Mouse (Mus musculus) midbrain, embryonic 11.5 days (tissue): ENCODE measurements at regions not wholly inside any gene's neighbourhood (a gene's known extent, or its start where the extent isn't known, plus 50 kb on each side); places are given as distances from the start of the nearest gene placed in this dataset.

Experiments used
- ATAC-seq: fragments of 200-750 bp; cut with Nextera tagmentation; 2 replicates; pipeline ENCODE4 v1.8.0; 2017; ENCODE audit warnings: moderate TSS enrichment, moderate library complexity; ENCODE audit not compliant: low FRiP score
- DNase-seq: peaks from one replicate; pipeline ENCODE4 v3.0.0; 2015; ENCODE audit warnings: low spot score; ENCODE audit errors: missing footprints
- H3K27ac ChIP-seq: fragments of 300-500 bp; sonication (generic); 2 replicates; pipeline ENCODE4 v1.5.1; 2014; ENCODE audit warnings: low read depth, low read length
- H3K27me3 ChIP-seq: fragments of 300-500 bp; sonication (generic); 2 replicates; pipeline ENCODE4 v1.6.1; 2014; ENCODE audit warnings: mild to moderate bottlenecking, low read length, moderate library complexity, mixed read lengths; ENCODE audit not compliant: control insufficient read depth, insufficient read depth
- H3K36me3 ChIP-seq: fragments of 300-500 bp; sonication (generic); 2 replicates; pipeline ENCODE4 v1.6.1; 2014; ENCODE audit warnings: mild to moderate bottlenecking, low read length, moderate library complexity, mixed read lengths; ENCODE audit not compliant: control insufficient read depth, insufficient read depth
- H3K4me1 ChIP-seq: fragments of 300-500 bp; sonication (generic); 2 replicates; pipeline ENCODE4 v1.6.1; 2014; ENCODE audit warnings: low read length; ENCODE audit not compliant: control insufficient read depth, insufficient read depth
- H3K4me2 ChIP-seq: fragments of 300-500 bp; sonication (generic); 2 replicates; pipeline ENCODE4 v1.6.1; 2014; ENCODE audit warnings: mild to moderate bottlenecking, moderate library complexity
- H3K4me3 ChIP-seq: fragments of 300-500 bp; sonication (generic); 2 replicates; pipeline ENCODE4 v1.5.1; 2014; ENCODE audit warnings: low read depth, low read length
- H3K9ac ChIP-seq: fragments of 300-500 bp; sonication (generic); 2 replicates; pipeline ENCODE4 v1.6.1; 2014; ENCODE audit warnings: low read length
- H3K9me3 ChIP-seq: fragments of 300-500 bp; sonication (generic); 2 replicates; pipeline ENCODE4 v1.6.1; 2016; ENCODE audit warnings: low read length; ENCODE audit not compliant: control insufficient read depth
- WGBS: fragments of 180-500 bp; shearing (Covaris S2); extraction: QIAGEN DNeasy Blood & Tissue Kit; methylation state at CpG from one replicate; pipeline ENCODE4 v1.1.7; 2014; 5-methylcytosine and 5-hydroxymethylcytosine counted together

GRCm38 (mm10) chr8:113977072-113977471, 128.5 kb upstream of the Adamts18 start:
- Histone ChIP-seq H3K27me3 (no peaks in the 10 kb centered on the region), H3K4me3 (no peak overlapping the region), H3K36me3 (no peaks in the 10 kb centered on the region), H3K9me3 (no peaks in the 10 kb centered on the region), H3K27ac (no peak overlapping the region), H3K9ac (no peak overlapping the region), H3K4me2 (no peak overlapping the region), H3K4me1 (no peaks in the 10 kb centered on the region)
- DNase-seq: no peak
- ATAC-seq: no peak
- WGBS: 62% methylated on average over 4 of the region's 4 CpGs

- WGBS: 68% methylated on average over 9 of the region's 9 CpGs
- Histone ChIP-seq H3K4me3 (no peak overlapping the region), H3K27me3 (no peaks in the 10 kb centered on the region), H3K4me2 (no peak overlapping the region), H3K9ac (no peak overlapping the region), H3K27ac (no peak overlapping the region), H3K36me3 (no peaks in the 10 kb centered on the region), H3K9me3 (no peaks in the 10 kb centered on the region), H3K4me1 (no peaks in the 10 kb centered on the region)
- ATAC-seq: no peak
- no peak for DNase-seq
Measured at GRCm38 (mm10) chr8:113978946-113979345, 130.4 kb upstream of the Adamts18 start.

- no peak overlapping the region for H3K4me3 ChIP-seq
- no peak overlapping the region for H3K4me2 ChIP-seq
- H3K36me3 ChIP-seq: no peaks in the 10 kb centered on the region
- 95% methylated on average over 5 of the region's 5 CpGs for WGBS
- no peak overlapping the region for H3K9ac ChIP-seq
- H3K27ac ChIP-seq: no peak overlapping the region
- DNase-seq: no peak
- no peaks in the 10 kb centered on the region for H3K9me3 ChIP-seq
- no peaks in the 10 kb centered on the region for H3K27me3 ChIP-seq
- no peaks in the 10 kb centered on the region for H3K4me1 ChIP-seq
- ATAC-seq: no peak
Measured at GRCm38 (mm10) chr8:113979837-113980236, 131.3 kb upstream of the Adamts18 start.

- no peak overlapping the region for H3K27ac ChIP-seq
- ATAC-seq (no peak), DNase-seq (no peak)
- no peak overlapping the region for H3K4me2 ChIP-seq
- H3K4me1 ChIP-seq: no peaks in the 10 kb centered on the region
- WGBS: 56% methylated on average over 1 of the region's 1 CpGs
- H3K36me3 ChIP-seq: no peaks in the 10 kb centered on the region
- H3K9ac ChIP-seq: no peak overlapping the region
- no peaks in the 10 kb centered on the region for H3K9me3 ChIP-seq
- H3K27me3 ChIP-seq: no peaks in the 10 kb centered on the region
- H3K4me3 ChIP-seq: no peak overlapping the region
Measured at GRCm38 (mm10) chr8:113981339-113981738, 132.8 kb upstream of the Adamts18 start.

GRCm38 (mm10) chr8:113984845-113985244, 136.3 kb upstream of the Adamts18 start:
- Histone ChIP-seq H3K4me3 (no peak overlapping the region), H3K4me1 (no peaks in the 10 kb centered on the region), H3K9me3 (no peaks in the 10 kb centered on the region), H3K36me3 (no peaks in the 10 kb centered on the region), H3K27ac (no peak overlapping the region), H3K9ac (no peak overlapping the region), H3K4me2 (no peak overlapping the region), H3K27me3 (no peaks in the 10 kb centered on the region)
- WGBS: 12% methylated on average over 10 of the region's 10 CpGs
- DNase-seq (peak; percentile 90), ATAC-seq (no peak)

GRCm38 (mm10) chr8:113985471-113985870, 136.9 kb upstream of the Adamts18 start:
- Histone ChIP-seq H3K27ac (no peak overlapping the region), H3K36me3 (no peaks in the 10 kb centered on the region), H3K9me3 (no peaks in the 10 kb centered on the region), H3K9ac (no peak overlapping the region), H3K4me1 (no peaks in the 10 kb centered on the region), H3K4me3 (no peak overlapping the region), H3K4me2 (no peak overlapping the region), H3K27me3 (no peaks in the 10 kb centered on the region)
- ATAC-seq (no peak), DNase-seq (no peak)
- WGBS: 62% methylated on average over 11 of the region's 11 CpGs

GRCm38 (mm10) chr8:113985948-113986347, 137.4 kb upstream of the Adamts18 start:
- no peak overlapping the region for H3K9ac ChIP-seq
- no peaks in the 10 kb centered on the region for H3K36me3 ChIP-seq
- H3K27ac ChIP-seq: no peak overlapping the region
- H3K4me1 ChIP-seq: no peaks in the 10 kb centered on the region
- H3K27me3 ChIP-seq: no peaks in the 10 kb centered on the region
- H3K9me3 ChIP-seq: no peaks in the 10 kb centered on the region
- no peak overlapping the region for H3K4me2 ChIP-seq
- no peak overlapping the region for H3K4me3 ChIP-seq
- ATAC-seq: no peak
- DNase-seq: no peak
- WGBS: 69% methylated on average over 7 of the region's 7 CpGs

- H3K9me3 ChIP-seq: no peaks in the 10 kb centered on the region
- no peak overlapping the region for H3K4me2 ChIP-seq
- no peak overlapping the region for H3K9ac ChIP-seq
- H3K36me3 ChIP-seq: no peaks in the 10 kb centered on the region
- no peak overlapping the region for H3K4me3 ChIP-seq
- H3K4me1 ChIP-seq: no peaks in the 10 kb centered on the region
- ATAC-seq (no peak), DNase-seq (no peak)
- no peak overlapping the region for H3K27ac ChIP-seq
- 85% methylated on average over 9 of the region's 9 CpGs for WGBS
- H3K27me3 ChIP-seq: no peaks in the 10 kb centered on the region
Measured at GRCm38 (mm10) chr8:113990718-113991117, 142.2 kb upstream of the Adamts18 start.

- Histone ChIP-seq H3K27me3 (no peaks in the 10 kb centered on the region), H3K4me2 (no peak overlapping the region), H3K27ac (no peak overlapping the region), H3K9ac (no peak overlapping the region), H3K9me3 (no peaks in the 10 kb centered on the region), H3K4me3 (no peak overlapping the region), H3K36me3 (no peaks in the 10 kb centered on the region), H3K4me1 (no peaks in the 10 kb centered on the region)
- WGBS: 77% methylated on average over 6 of the region's 6 CpGs
- DNase-seq: no peak
- ATAC-seq: no peak
Measured at GRCm38 (mm10) chr8:113998881-113999280, 134.5 kb upstream of the Nudt7 start.

- no peak overlapping the region for H3K4me2 ChIP-seq
Measured at GRCm38 (mm10) chr8:114001674-114002073, 131.7 kb upstream of the Nudt7 start.

More at GRCm38 (mm10) chr8:114001674-114002073, 131.7 kb upstream of the Nudt7 start:
- Histone ChIP-seq H3K27ac (no peak overlapping the region), H3K4me3 (no peak overlapping the region), H3K9ac (no peak overlapping the region), H3K36me3 (no peaks in the 10 kb centered on the region), H3K9me3 (no peaks in the 10 kb centered on the region), H3K4me1 (no peaks in the 10 kb centered on the region), H3K27me3 (no peaks in the 10 kb centered on the region)
- ATAC-seq: no peak
- 91% methylated on average over 2 of the region's 2 CpGs for WGBS
- no peak for DNase-seq
